Mouse (Mus musculus) adrenal gland, adult 10 weeks (tissue): ENCODE measurements around the gene Cnga1. TPM values are rescaled to one million over a fixed set of nuclear protein-coding genes. Genes with fewer than 3 reads are reported as not detected.

Source experiments
- polyA plus RNA-seq: library from polyadenylated mRNA; stranded (reverse); fragments of 350-450 nt; fragmentation: Illumina TruSeq; extraction: RNeasy Lipid Tissue Mini Kit (QIAGEN cat#74804); gene quantifications from one replicate; pipeline ENCODE4 v1.2.3, GENCODE M21; 2014; ENCODE audit warnings: low read depth, low replicate concordance

The Cnga1 gene
- not detected for polyA plus RNA-seq

DNA sequence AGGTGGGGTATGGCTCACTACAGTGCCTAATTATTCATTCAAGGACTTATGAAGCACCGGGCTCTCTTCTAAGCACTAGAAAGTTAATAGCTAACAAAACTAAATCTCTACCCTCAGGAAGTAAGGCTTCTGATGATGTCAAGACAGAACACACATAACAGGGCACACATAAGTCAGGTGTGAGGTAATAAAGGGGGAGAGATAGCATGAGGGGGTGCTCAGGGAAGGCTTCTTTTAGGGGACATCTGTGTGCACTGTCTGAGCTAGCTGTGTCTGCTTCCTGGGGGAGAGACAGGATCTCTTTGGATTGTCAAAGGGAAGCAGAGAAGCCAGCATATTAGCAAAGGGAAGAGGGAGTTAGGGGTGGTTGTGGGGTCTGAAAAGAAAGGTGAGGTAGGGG, at the start of gene Cnga1:
TSS of gene Cnga1 (minus strand) at position 101 of the 400 bp plus-strand sequence.

DNA sequence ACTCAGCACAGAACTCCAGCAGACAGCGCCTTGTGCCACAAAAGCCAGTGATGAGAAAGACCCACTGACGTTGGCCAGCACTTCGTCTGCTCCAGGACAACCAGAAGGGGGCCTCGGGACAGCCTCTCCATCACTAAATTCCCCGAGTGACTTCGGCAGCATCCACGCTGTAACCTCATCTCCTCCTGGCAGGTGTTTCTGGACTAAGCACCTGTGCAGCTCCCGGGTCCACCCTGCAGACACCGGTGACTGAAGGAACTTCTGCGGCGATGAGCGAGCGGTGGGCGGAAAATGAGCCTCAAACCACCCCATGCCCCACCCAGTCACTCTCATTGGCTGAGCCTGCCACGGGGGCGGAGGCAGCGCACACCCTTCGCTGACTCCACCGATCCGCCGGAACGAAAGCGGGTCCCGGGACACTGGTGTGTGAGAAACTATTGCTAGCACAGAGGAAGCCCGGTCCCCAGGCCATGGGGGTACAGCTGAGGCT, 3.4 kb upstream of the Cnga1 start, which contains the start of gene Nipal1:
TSS of gene Nipal1 (plus strand) at position 378 of the 490 bp plus-strand sequence.

DNA sequence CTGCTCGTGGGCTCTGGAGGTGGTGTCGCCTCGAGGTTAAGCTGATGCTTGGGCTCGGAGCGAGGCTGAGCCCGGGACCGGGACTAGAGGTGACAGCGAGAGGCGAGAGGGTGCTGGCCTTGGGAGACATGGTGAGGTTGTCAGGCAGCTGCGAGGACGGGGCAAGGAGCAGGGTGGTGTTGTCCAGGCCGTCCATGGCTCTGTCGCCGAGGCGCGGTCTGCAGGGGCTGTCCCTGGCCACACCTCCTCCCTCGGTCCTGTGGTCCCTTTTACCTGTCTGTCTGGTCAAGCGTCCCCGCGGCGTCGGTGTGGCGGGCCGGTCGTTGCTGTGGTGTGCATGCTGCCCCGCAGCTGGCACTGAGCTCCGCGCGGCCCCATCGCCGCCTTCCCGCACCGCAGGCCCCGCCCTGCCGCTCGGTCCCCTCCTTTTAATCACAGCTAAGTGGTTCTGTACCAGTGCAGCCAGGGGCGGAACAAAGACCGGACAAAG, 56.8 kb downstream of the Cnga1 start, which contains the start of gene Gm5868:
TSS of gene Gm5868 (minus strand) at position 360 of the 490 bp plus-strand sequence.

DNA sequence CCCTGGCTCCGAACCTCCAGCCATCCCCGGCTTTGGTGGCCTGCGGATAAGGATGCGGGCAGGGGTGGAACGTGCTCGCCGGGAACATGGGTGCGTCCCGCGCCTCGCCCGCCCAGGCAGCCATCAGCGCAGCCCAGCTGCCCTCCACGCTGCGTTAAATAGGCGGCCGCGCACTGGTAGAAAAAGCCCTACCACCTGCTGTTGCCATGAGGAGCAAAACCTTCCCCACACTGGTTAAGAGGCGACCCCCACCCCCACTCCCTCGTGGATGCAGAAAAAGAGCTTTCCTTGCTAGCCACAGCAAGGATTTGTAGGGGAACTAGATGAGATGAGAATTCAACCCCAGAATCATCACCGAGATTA, 63.1 kb downstream of the Cnga1 start, which contains the start of gene Zar1:
TSS of gene Zar1 (minus strand) at position 285 of the 363 bp plus-strand sequence.

DNA sequence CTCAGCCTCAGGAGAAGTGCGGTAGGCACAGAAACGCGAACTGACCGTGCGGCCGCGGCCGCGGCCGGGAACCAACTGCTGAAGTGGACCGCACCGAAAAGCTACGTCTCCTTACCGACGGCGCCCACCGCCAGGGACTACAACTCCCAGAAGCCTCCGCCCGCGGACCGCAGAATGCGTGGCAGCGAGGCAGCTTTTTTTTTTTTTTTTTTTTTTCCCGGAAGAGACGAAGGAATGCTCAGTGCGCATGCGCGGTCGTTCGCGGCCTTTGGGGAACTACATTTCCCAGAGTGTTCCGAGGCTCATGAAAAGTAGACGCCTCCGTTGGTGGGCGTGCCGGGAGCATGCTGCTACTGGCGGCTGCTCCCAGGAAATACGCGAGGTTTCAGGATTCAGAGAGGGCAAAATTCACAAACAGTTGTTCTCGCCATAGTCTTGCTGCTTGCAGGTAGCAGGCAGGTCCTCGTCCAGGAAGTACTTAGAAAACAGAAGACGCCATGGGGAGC, 84.5 kb downstream of the Cnga1 start, which contains the start of gene Nfxl1:
TSS of gene Nfxl1 (minus strand) at position 141 of the 506 bp plus-strand sequence.

Other genes starting within 250 kb of the Cnga1 start
- 0.52 TPM for gene Corin, start 139.8 kb downstream of the Cnga1 start, polyA plus RNA-seq
- 18.4 TPM for gene Nfxl1, start 84.6 kb downstream of the Cnga1 start, polyA plus RNA-seq
- gene Zar1, start 63.0 kb downstream of the Cnga1 start, polyA plus RNA-seq = not detected
- gene Gm5868, start 56.7 kb downstream of the Cnga1 start, polyA plus RNA-seq = not detected
- gene Nipal1, start 3.5 kb upstream of the Cnga1 start, polyA plus RNA-seq = 3.4 TPM
- 0.35 TPM for gene Txk, start 108.5 kb upstream of the Cnga1 start, polyA plus RNA-seq
- gene Tec, start 224.2 kb upstream of the Cnga1 start, polyA plus RNA-seq = 4.4 TPM